ENCODE assay signal across 23 mouse cellular contexts in genomic region chr2:49592926-49593325, GRCm38 (mm10). TPM values are rescaled to one million over a fixed set of nuclear protein-coding genes. Genes with fewer than 3 reads are reported as not detected.
DNase-seq lines count a peak whose midpoint lies in the region; ATAC-seq and TF ChIP-seq lines count a peak whose summit lies in the region.
"Had no signal": no experiment of that assay in that cellular context is flagged by ENCODE, and none has a peak within 500 bp of the region (broad histone marks: within the 10 kb centered on the region; RNA-seq: fewer than 3 reads in every experiment).

No protein-coding gene starts in this region.

- no peak overlapping the region for H3ac ChIP-seq in myocyte (ENCODE audit: control insufficient read depth, insufficient read length)

- no peak for TF ChIP-seq POLR2A in myocyte (IDR thresholded peaks at IDR 0.05; ENCODE audit: insufficient read length, low read depth)
- TF ChIP-seq POLR2A in lung, adult 2 months (IDR thresholded peaks at IDR 0.05; ENCODE audit: borderline replicate concordance, extremely low read depth, low read depth, low read length), result no peak

- no peaks in the 10 kb centered on the region for H3K9me3 ChIP-seq in midbrain, embryonic 11.5 days (ENCODE audit: control insufficient read depth, low read length)
- H3K9me3 ChIP-seq in midbrain, embryonic 16.5 days (replicated peaks; ENCODE audit: control insufficient read depth, low read length, poor library complexity, severe bottlenecking), result no peaks in the 10 kb centered on the region
- H3K9me3 ChIP-seq: embryonic facial prominence, embryonic 12.5 days; embryonic facial prominence, embryonic 15.5 days; forebrain, embryonic 12.5 days had no signal

- no peak overlapping the region for H3K4me2 ChIP-seq in midbrain, embryonic 11.5 days
- H3K4me2 ChIP-seq in midbrain, embryonic 16.5 days (ENCODE audit: low read length), result no peak overlapping the region
- H3K4me2 ChIP-seq in myocyte (ENCODE audit: low read depth), result peak overlapping the region; percentile 13
- H3K4me2 ChIP-seq: embryonic facial prominence, embryonic 12.5 days; embryonic facial prominence, embryonic 15.5 days; forebrain, embryonic 12.5 days had no signal

- no peaks in the 10 kb centered on the region for H3K4me1 ChIP-seq in midbrain, embryonic 11.5 days (ENCODE audit: control insufficient read depth, insufficient read depth, low read length)
- no peaks in the 10 kb centered on the region for H3K4me1 ChIP-seq in midbrain, embryonic 16.5 days (ENCODE audit: control insufficient read depth, insufficient read depth, low read length)
- H3K4me1 ChIP-seq in lung, adult 2 months (ENCODE audit: control insufficient read depth, insufficient read depth, low read length), result no peaks in the 10 kb centered on the region
- H3K4me1 ChIP-seq: embryonic facial prominence, embryonic 15.5 days; forebrain, embryonic 10.5 days; forebrain, embryonic 12.5 days had no signal

- no peak for ATAC-seq in midbrain, embryonic 11.5 days (ENCODE audit: low FRiP score)
- no peak for ATAC-seq in midbrain, embryonic 16.5 days
- ATAC-seq: forebrain, embryonic 14.5 days; forebrain, embryonic 16.5 days had no signal

- no peaks in the 10 kb centered on the region for H3K79me2 ChIP-seq in myocyte (ENCODE audit: control insufficient read depth, insufficient read depth)

- H3K27ac ChIP-seq in midbrain, embryonic 11.5 days (ENCODE audit: low read depth, low read length), result no peak overlapping the region
- no peak overlapping the region for H3K27ac ChIP-seq in midbrain, embryonic 16.5 days (ENCODE audit: low read length)
- H3K27ac ChIP-seq: embryonic facial prominence, embryonic 12.5 days; embryonic facial prominence, embryonic 15.5 days; forebrain, embryonic 10.5 days; forebrain, embryonic 12.5 days had no signal

- TF ChIP-seq CTCF in lung, adult 2 months (IDR thresholded peaks at IDR 0.05; ENCODE audit: insufficient read depth, low read length), result no peak

- DNase-seq in embryo, embryonic 10 days (ENCODE audit: low spot score), result peak; percentile 47
- DNase-seq in embryo, embryonic 9.5 days (ENCODE audit: extremely low spot score), result no peak
- DNase-seq in midbrain, embryonic 11.5 days (ENCODE audit: low spot score, missing footprints), result peak; percentile 84
- DNase-seq in embryo, embryonic 11 days, result peak; percentile 14
- DNase-seq in lung, adult 2 months, result no peak
- no peak for DNase-seq in thymus, postnatal 10 days (ENCODE audit: low spot score in 2 of 2)
- DNase-seq: adrenal gland, adult 2 months; adrenal gland, postnatal 10 days; adrenal gland, postnatal 25 days; cerebellum, adult 11 months; cerebellum, adult 18-20 months; cerebellum, adult 8-10 months; cerebellum, adult 9-11 months; cerebellum, postnatal 25 days had no signal

- H3K27me3 ChIP-seq in midbrain, embryonic 11.5 days (ENCODE audit: control insufficient read depth, insufficient read depth, low read length), result no peaks in the 10 kb centered on the region
- no peaks in the 10 kb centered on the region for H3K27me3 ChIP-seq in midbrain, embryonic 16.5 days (ENCODE audit: control insufficient read depth, insufficient read depth, low read depth, low read length)
- no peaks in the 10 kb centered on the region for H3K27me3 ChIP-seq in myocyte (ENCODE audit: control insufficient read depth, insufficient read depth, insufficient read length)
- H3K27me3 ChIP-seq: embryonic facial prominence, embryonic 12.5 days; embryonic facial prominence, embryonic 15.5 days; forebrain, embryonic 12.5 days had no signal

- H3K4me3 ChIP-seq in midbrain, embryonic 11.5 days (ENCODE audit: low read depth, low read length), result no peak overlapping the region
- H3K4me3 ChIP-seq in midbrain, embryonic 16.5 days (ENCODE audit: low read depth, low read length), result no peak overlapping the region
- no peak overlapping the region for H3K4me3 ChIP-seq in myocyte
- no peak overlapping the region for H3K4me3 ChIP-seq in lung, adult 2 months (replicated peaks; ENCODE audit: extremely low read depth, low read depth, low read length)
- H3K4me3 ChIP-seq: embryonic facial prominence, embryonic 12.5 days; embryonic facial prominence, embryonic 15.5 days; erythroblast, embryonic 14.5 days; forebrain, embryonic 10.5 days; forebrain, embryonic 12.5 days had no signal

- no peaks in the 10 kb centered on the region for H3K36me3 ChIP-seq in midbrain, embryonic 11.5 days (ENCODE audit: control insufficient read depth, insufficient read depth, low read length)
- H3K36me3 ChIP-seq in midbrain, embryonic 16.5 days (ENCODE audit: control insufficient read depth, insufficient read depth, low read length), result no peaks in the 10 kb centered on the region
- no peaks in the 10 kb centered on the region for H3K36me3 ChIP-seq in myocyte (ENCODE audit: control insufficient read depth, insufficient read depth)
- H3K36me3 ChIP-seq: embryonic facial prominence, embryonic 12.5 days; embryonic facial prominence, embryonic 15.5 days; forebrain, embryonic 10.5 days; forebrain, embryonic 12.5 days had no signal

- H3K9ac ChIP-seq in midbrain, embryonic 11.5 days (ENCODE audit: low read length), result no peak overlapping the region
- no peak overlapping the region for H3K9ac ChIP-seq in midbrain, embryonic 16.5 days (ENCODE audit: low read depth, low read length)
- H3K9ac ChIP-seq: embryonic facial prominence, embryonic 12.5 days; embryonic facial prominence, embryonic 15.5 days; forebrain, embryonic 12.5 days had no signal

TF ChIP-seq in myocyte, 11 proteins besides CTCF, POLR2A, EP300 and RAD21:
- TF ChIP-seq TCF3 (IDR thresholded peaks at IDR 0.05; ENCODE audit: insufficient read length, low read depth) (no peak), REST (IDR thresholded peaks at IDR 0.05; ENCODE audit: insufficient read depth, insufficient read length) (no peak), POLR2AphosphoS2 (IDR thresholded peaks at IDR 0.05; ENCODE audit: insufficient read length, low read depth) (no peak), MYOD1 (IDR thresholded peaks at IDR 0.05; ENCODE audit: control insufficient read depth in 1 of 3, insufficient read length in 2 of 3, low read depth in 2 of 3) (peak in 1 of 3 experiments; percentile 14), SRF (IDR thresholded peaks at IDR 0.05; ENCODE audit: control insufficient read depth, insufficient read length, low read depth) (no peak), MYOG (IDR thresholded peaks at IDR 0.05; ENCODE audit: control insufficient read depth in 1 of 3, insufficient read depth in 1 of 3, insufficient read length in 2 of 3, low read depth in 2 of 3) (peak in 1 of 3 experiments; percentile 23), USF1 (IDR thresholded peaks at IDR 0.05; ENCODE audit: low read depth) (no peak)

RNA-seq across cellular contexts. Expression of gene Kif5c, which starts 26.2 kb away (rescaled TPM):
- 96.2 and 96.4 TPM in 2 replicates for polyA plus RNA-seq in midbrain, embryonic 11.5 days (2014; fragmentation: Nextera tagmentation; extraction: Ambion mirVana)
- 194 and 211 TPM in 2 replicates for polyA plus RNA-seq in midbrain, embryonic 16.5 days (2015; fragmentation: Nextera tagmentation; extraction: Ambion mirVana)
- polyA plus RNA-seq in myocyte (2012; fragmentation: generic; extraction: Trizol), result 6.2 TPM
- 0.07 and 0.37 TPM in 2 replicates for polyA plus RNA-seq in lung, adult 2 months (2012; rRNA removed)
- polyA plus RNA-seq: erythroblast, embryonic 14.5 days had no signal

Comparison
In these comparisons a context has a peak if more than half of its experiments do, and no peak if none do; other contexts are left out.
1. DNase-seq: peak in embryo, embryonic 10 days (single experiment), midbrain, embryonic 11.5 days (single experiment) and embryo, embryonic 11 days (single experiment); none in embryo, embryonic 9.5 days (single experiment), lung, adult 2 months (single experiment) and thymus, postnatal 10 days (0 of 2).
2. RNA of gene Kif5c, which starts 26.2 kb away (polyA plus RNA-seq): 194 to 211 TPM in midbrain, embryonic 16.5 days and 96.2 to 96.4 TPM in midbrain, embryonic 11.5 days; 6.2 TPM in myocyte (single experiment) and 0.07 to 0.37 TPM in lung, adult 2 months; every median in the first group is over 10 times any median in the second.